Comparison of ENCODE assay signal across 19 mouse cellular contexts in genomic region chr17:50889475-50889874, GRCm38 (mm10).
DNase-seq lines count a peak whose midpoint lies in the region; ATAC-seq lines count a peak whose summit lies in the region.
"Had no signal": no experiment of that assay in that cellular context is flagged by ENCODE, and none has a peak within 500 bp of the region (broad histone marks: within the 10 kb centered on the region; RNA-seq: fewer than 3 reads in every experiment).

No protein-coding gene starts in this region.

- H3K27ac ChIP-seq in hindbrain, embryonic 16.5 days (ENCODE audit: low read depth, low read length), result no peak overlapping the region
- H3K27ac ChIP-seq: embryonic facial prominence, embryonic 13.5 days; forebrain, embryonic 12.5 days; hindbrain, embryonic 10.5 days; hindbrain, embryonic 14.5 days had no signal

- H3K4me2 ChIP-seq in hindbrain, embryonic 16.5 days (ENCODE audit: low read length), result no peak overlapping the region
- H3K4me2 ChIP-seq: embryonic facial prominence, embryonic 13.5 days; forebrain, embryonic 12.5 days; heart, embryonic 12.5 days; hindbrain, embryonic 14.5 days had no signal

- peak; percentile 91 for ATAC-seq in monocyte, adult 5-6 weeks (replicated peaks; ENCODE audit: insufficient number of reproducible peaks, low FRiP score, low TSS enrichment, poor library complexity, severe bottlenecking)
- no peak for ATAC-seq in hindbrain, embryonic 16.5 days
- ATAC-seq: forebrain, embryonic 16.5 days had no signal

- 94% methylated on average over 1 of the region's 1 CpGs for WGBS in hindbrain, embryonic 16.5 days

- H3K9me3 ChIP-seq in hindbrain, embryonic 16.5 days (ENCODE audit: control insufficient read depth, low read length), result no peaks in the 10 kb centered on the region
- H3K9me3 ChIP-seq: embryonic facial prominence, embryonic 13.5 days; forebrain, embryonic 12.5 days; heart, embryonic 12.5 days; hindbrain, embryonic 10.5 days had no signal

- H3K9ac ChIP-seq in hindbrain, embryonic 16.5 days (ENCODE audit: low read depth, low read length), result no peak overlapping the region
- H3K9ac ChIP-seq: embryonic facial prominence, embryonic 13.5 days; forebrain, embryonic 12.5 days; heart, embryonic 12.5 days; hindbrain, embryonic 14.5 days had no signal

- H3K4me3 ChIP-seq in hindbrain, embryonic 16.5 days (ENCODE audit: low read length), result no peak overlapping the region
- H3K4me3 ChIP-seq: embryonic facial prominence, embryonic 13.5 days; forebrain, embryonic 12.5 days; heart, embryonic 12.5 days; hindbrain, embryonic 10.5 days had no signal

- DNase-seq in 3T3-L1 (ENCODE audit: low read depth, low spot score) (peak; percentile 3), 416B (ENCODE audit: low read depth) (peak; percentile 89)
- DNase-seq in gonadal fat pad, adult 2 months (ENCODE audit: low read depth), result peak; percentile 19
- DNase-seq in cerebellum, adult 11 months, result no peak
- no peak for DNase-seq in embryo, embryonic 9.5 days (ENCODE audit: extremely low spot score)
- DNase-seq: adrenal gland, adult 8-10 months; adrenal gland, postnatal 36 days; cerebellum, adult 8-10 months; cerebellum, postnatal 14 days; gastrocnemius, postnatal 10 days had no signal

- no peaks in the 10 kb centered on the region for H3K4me1 ChIP-seq in hindbrain, embryonic 16.5 days (ENCODE audit: control insufficient read depth, insufficient read depth, low read depth, low read length)
- H3K4me1 ChIP-seq: embryonic facial prominence, embryonic 13.5 days; forebrain, embryonic 12.5 days; heart, embryonic 12.5 days; hindbrain, embryonic 10.5 days had no signal

- H3K36me3 ChIP-seq in hindbrain, embryonic 16.5 days (ENCODE audit: control insufficient read depth, insufficient read depth, low read length), result no peaks in the 10 kb centered on the region
- H3K36me3 ChIP-seq: embryonic facial prominence, embryonic 13.5 days; forebrain, embryonic 12.5 days; heart, embryonic 12.5 days; hindbrain, embryonic 10.5 days had no signal

- H3K27me3 ChIP-seq in hindbrain, embryonic 16.5 days (replicated peaks; ENCODE audit: control insufficient read depth, insufficient read depth, low read length), result no peaks in the 10 kb centered on the region
- H3K27me3 ChIP-seq: CH12.LX; embryonic facial prominence, embryonic 13.5 days; forebrain, embryonic 12.5 days; heart, embryonic 12.5 days had no signal

Comparison
In these comparisons a context has a peak if more than half of its experiments do, and no peak if none do; other contexts are left out.
1. DNase-seq: peak in 3T3-L1 (single experiment), 416B (single experiment) and gonadal fat pad, adult 2 months (single experiment); none in cerebellum, adult 11 months (single experiment) and embryo, embryonic 9.5 days (single experiment).